Mouse (Mus musculus): ENCODE results near the gene Rassf1. TPM values are rescaled to one million over a fixed set of nuclear protein-coding genes. Genes with fewer than 3 reads are reported as not detected.

Gene Rassf1
- polyA plus RNA-seq, 1 experiment from 2014 or later, result 37.0 TPM

DNA sequence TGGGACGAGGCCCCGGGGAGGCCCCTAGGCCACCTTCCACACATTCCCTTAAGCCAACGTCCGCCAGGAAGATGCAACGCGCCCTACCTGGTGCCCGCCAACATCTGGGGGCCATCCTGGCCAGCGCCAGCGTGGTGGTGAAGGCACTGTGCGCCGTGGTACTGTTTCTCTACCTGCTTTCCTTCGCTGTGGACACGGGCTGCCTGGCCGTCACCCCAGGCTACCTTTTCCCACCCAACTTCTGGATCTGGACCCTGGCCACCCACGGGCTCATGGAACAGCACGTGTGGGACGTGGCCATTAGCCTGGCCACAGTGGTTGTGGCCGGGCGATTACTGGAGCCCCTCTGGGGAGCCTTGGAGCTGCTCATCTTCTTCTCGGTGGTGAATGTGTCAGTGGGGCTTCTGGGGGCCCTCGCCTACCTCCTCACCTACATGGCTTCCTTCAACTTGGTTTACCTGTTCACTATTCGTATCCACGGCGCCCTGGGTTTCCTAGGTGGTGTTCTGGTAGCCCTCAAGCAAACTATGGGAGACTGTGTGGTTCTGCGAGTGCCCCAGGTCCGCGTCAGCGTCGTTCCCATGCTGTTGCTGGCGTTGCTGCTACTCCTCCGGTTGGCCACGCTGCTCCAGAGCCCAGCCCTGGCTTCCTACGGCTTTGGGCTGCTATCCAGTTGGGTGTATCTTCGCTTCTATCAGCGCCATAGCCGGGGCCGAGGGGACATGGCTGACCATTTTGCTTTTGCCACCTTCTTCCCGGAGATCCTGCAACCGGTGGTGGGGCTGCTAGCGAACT is 16.8 kb upstream of the Rassf1 start:
- Histone ChIP-seq H3K9me3 (ENCODE audit: control insufficient read depth, low read length) (no peaks in the 10 kb centered on the region), H3K4me2 (peak overlapping the region; percentile 98), H3K4me1 (replicated peaks; ENCODE audit: control insufficient read depth, insufficient read depth, low read length) (peaks cover 22% of the 10 kb centered on the region), H3K9ac (ENCODE audit: low read depth, low read length) (peak overlapping the region; percentile 94), H3K4me3 (ENCODE audit: low read depth, low read length) (peak overlapping the region; percentile 83), H3K36me3 (ENCODE audit: control insufficient read depth, insufficient read depth, low read length) (peaks cover 25% of the 10 kb centered on the region), H3K27me3 (replicated peaks; ENCODE audit: control insufficient read depth, insufficient read depth, low read length) (no peaks in the 10 kb centered on the region), H3K27ac (ENCODE audit: low read depth, low read length) (peak overlapping the region; percentile 76)
- under 1% methylated on average over 40 of the region's 40 CpGs for WGBS
- DNase-seq (ENCODE audit: low spot score) (no peak), ATAC-seq (replicated peaks; ENCODE audit: low FRiP score) (peak; percentile 28)

DNA sequence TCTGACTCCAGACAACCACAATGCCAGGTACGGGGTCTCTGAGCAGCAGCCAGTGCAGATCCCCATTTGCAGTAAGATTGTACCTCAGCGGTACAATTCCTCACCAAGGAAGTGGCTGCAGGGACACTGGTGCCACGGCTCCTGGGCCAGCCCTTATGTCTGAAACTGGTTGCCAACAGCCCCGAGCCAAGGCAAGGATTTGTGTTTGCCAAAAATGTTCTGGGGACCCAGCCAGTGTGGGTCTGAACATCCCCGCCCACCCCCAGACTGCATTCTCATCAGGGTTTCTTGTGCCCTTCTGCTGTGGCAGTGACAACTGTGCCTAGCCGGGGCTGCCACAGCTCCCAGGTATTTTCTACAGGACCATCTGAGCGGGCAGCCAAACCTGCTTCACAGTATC is 13.1 kb upstream of the Rassf1 start:
- ATAC-seq (replicated peaks; ENCODE audit: low FRiP score) (no peak), DNase-seq (ENCODE audit: low spot score) (no peak)
- no peak overlapping the region for H3K4me3 ChIP-seq (ENCODE audit: low read depth, low read length)
- peaks cover 34% of the 10 kb centered on the region for H3K4me1 ChIP-seq (replicated peaks; ENCODE audit: control insufficient read depth, insufficient read depth, low read length)
- H3K27ac ChIP-seq (ENCODE audit: low read depth, low read length), result no peak overlapping the region
- no peak overlapping the region for H3K4me2 ChIP-seq
- H3K36me3 ChIP-seq (ENCODE audit: control insufficient read depth, insufficient read depth, low read length), result peaks cover 28% of the 10 kb centered on the region
- H3K27me3 ChIP-seq (replicated peaks; ENCODE audit: control insufficient read depth, insufficient read depth, low read length), result no peaks in the 10 kb centered on the region
- no peaks in the 10 kb centered on the region for H3K9me3 ChIP-seq (ENCODE audit: control insufficient read depth, low read length)
- no peak overlapping the region for H3K9ac ChIP-seq (ENCODE audit: low read depth, low read length)
- 91% methylated on average over 7 of the region's 7 CpGs for WGBS

DNA sequence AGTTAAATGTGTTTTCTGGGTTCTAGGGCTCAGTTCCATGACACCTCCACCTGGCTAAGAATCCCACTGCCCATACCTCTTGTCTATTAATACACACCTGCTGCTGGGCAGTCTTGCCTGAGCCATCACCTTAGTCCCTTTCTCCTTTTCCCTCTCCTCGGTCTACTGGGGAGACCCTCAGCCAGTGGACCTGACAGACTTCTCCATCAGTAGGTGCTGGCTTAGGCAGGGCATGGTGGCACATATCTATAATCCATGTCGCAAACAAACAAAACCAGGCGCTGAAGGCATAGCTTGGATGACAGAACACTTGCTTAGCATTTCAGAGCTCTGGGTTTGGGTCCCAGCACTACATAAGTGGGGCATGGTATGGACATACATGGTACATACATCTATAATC is 12.6 kb upstream of the Rassf1 start:
- Histone ChIP-seq H3K36me3 (ENCODE audit: control insufficient read depth, insufficient read depth, low read length) (peaks cover 28% of the 10 kb centered on the region), H3K4me1 (replicated peaks; ENCODE audit: control insufficient read depth, insufficient read depth, low read length) (peaks cover 34% of the 10 kb centered on the region), H3K4me2 (no peak overlapping the region), H3K27me3 (replicated peaks; ENCODE audit: control insufficient read depth, insufficient read depth, low read length) (no peaks in the 10 kb centered on the region), H3K27ac (ENCODE audit: low read depth, low read length) (no peak overlapping the region), H3K9ac (ENCODE audit: low read depth, low read length) (no peak overlapping the region), H3K9me3 (ENCODE audit: control insufficient read depth, low read length) (no peaks in the 10 kb centered on the region), H3K4me3 (ENCODE audit: low read depth, low read length) (no peak overlapping the region)
- WGBS, result 91% methylated on average over 3 of the region's 3 CpGs
- ATAC-seq (replicated peaks; ENCODE audit: low FRiP score), result no peak
- no peak for DNase-seq (ENCODE audit: low spot score)

DNA sequence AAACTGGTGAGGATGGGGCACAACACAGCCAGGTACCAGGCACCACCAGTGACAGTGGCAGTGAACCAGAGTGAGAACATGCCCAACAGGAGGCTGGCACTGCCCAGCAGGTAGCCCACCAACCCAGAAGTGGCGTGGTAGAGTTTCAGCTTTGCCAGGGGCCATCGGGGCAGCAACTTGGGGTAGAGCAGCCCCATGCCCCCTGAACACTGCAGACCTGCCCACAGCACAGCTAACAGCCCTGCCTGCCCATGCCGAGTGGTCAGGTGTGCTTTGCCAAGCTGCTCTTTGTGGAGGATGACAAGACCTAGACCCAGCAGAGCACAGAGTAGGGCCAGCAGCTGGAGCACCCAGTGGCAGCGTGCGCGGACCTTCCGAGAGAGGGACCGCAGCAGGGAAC is 11.4 kb upstream of the Rassf1 start:
- Histone ChIP-seq H3K4me1 (replicated peaks; ENCODE audit: control insufficient read depth, insufficient read depth, low read length) (peaks cover 34% of the 10 kb centered on the region), H3K4me3 (ENCODE audit: low read depth, low read length) (no peak overlapping the region), H3K27ac (ENCODE audit: low read depth, low read length) (no peak overlapping the region), H3K36me3 (ENCODE audit: control insufficient read depth, insufficient read depth, low read length) (peaks cover 36% of the 10 kb centered on the region), H3K9ac (ENCODE audit: low read depth, low read length) (no peak overlapping the region), H3K27me3 (replicated peaks; ENCODE audit: control insufficient read depth, insufficient read depth, low read length) (no peaks in the 10 kb centered on the region), H3K9me3 (ENCODE audit: control insufficient read depth, low read length) (no peaks in the 10 kb centered on the region), H3K4me2 (no peak overlapping the region; the same call in 1 of the 2 replicates)
- 90% methylated on average over 8 of the region's 8 CpGs for WGBS
- DNase-seq (ENCODE audit: low spot score) (no peak), ATAC-seq (replicated peaks; ENCODE audit: low FRiP score) (no peak)

DNA sequence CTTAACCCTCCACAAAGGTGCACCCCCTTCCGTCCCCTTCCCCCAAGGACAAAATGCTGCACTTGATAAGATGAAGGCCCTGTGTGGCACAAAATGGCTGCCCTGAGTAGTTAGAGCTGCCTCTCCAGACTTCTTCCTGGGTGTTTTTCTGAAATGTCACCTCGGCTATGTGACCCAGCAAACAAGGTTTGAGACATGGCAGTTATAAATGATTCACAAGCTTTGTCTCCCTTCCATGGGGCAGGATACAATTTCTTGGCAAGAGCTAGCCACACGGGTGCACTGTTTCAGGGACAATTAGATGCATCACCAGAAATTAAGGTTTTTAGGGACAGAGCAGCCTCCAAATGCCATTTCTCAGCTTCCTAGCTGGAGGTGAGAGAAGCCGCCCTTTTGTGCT is 10.9 kb upstream of the Rassf1 start:
- peaks cover 36% of the 10 kb centered on the region for H3K36me3 ChIP-seq (ENCODE audit: control insufficient read depth, insufficient read depth, low read length)
- no peak overlapping the region for H3K9ac ChIP-seq (ENCODE audit: low read depth, low read length)
- no peak for DNase-seq (ENCODE audit: low spot score)
- no peaks in the 10 kb centered on the region for H3K9me3 ChIP-seq (ENCODE audit: control insufficient read depth, low read length)
- H3K4me3 ChIP-seq (ENCODE audit: low read depth, low read length), result no peak overlapping the region
- no peak for ATAC-seq (replicated peaks; ENCODE audit: low FRiP score)
- no peak overlapping the region for H3K27ac ChIP-seq (ENCODE audit: low read depth, low read length)
- no peaks in the 10 kb centered on the region for H3K27me3 ChIP-seq (replicated peaks; ENCODE audit: control insufficient read depth, insufficient read depth, low read length)
- H3K4me1 ChIP-seq (replicated peaks; ENCODE audit: control insufficient read depth, insufficient read depth, low read length), result peaks cover 31% of the 10 kb centered on the region
- WGBS, result 74% methylated on average over 4 of the region's 4 CpGs
- no peak overlapping the region; the same call in 1 of the 2 replicates for H3K4me2 ChIP-seq

DNA sequence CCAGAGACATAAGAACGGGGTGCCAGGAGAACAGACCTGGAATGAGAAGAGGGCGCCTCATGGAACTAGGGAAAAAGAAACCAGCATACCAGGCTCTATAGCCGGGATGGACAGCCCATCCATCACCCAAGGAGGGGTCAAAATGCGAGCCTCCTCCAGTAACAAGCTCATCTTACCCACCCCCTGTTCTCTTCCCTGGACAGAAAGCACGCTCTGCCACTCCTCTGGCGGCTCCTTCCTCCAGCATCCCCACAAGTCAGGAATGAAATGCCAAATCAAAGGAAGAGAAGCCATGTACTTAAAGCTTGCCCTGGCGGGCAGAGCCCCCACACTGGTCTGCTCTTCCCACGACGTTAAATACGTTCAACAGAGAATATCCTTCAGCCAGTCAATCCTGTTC is 10.3 kb upstream of the Rassf1 start:
- Histone ChIP-seq H3K4me2 (peak overlapping the region; percentile 97), H3K27me3 (replicated peaks; ENCODE audit: control insufficient read depth, insufficient read depth, low read length) (no peaks in the 10 kb centered on the region), H3K9me3 (ENCODE audit: control insufficient read depth, low read length) (no peaks in the 10 kb centered on the region), H3K27ac (ENCODE audit: low read depth, low read length) (no peak overlapping the region), H3K4me3 (ENCODE audit: low read depth, low read length) (peak overlapping the region; percentile 74), H3K36me3 (ENCODE audit: control insufficient read depth, insufficient read depth, low read length) (peaks cover 36% of the 10 kb centered on the region), H3K4me1 (replicated peaks; ENCODE audit: control insufficient read depth, insufficient read depth, low read length) (peaks cover 25% of the 10 kb centered on the region), H3K9ac (ENCODE audit: low read depth, low read length) (no peak overlapping the region)
- DNase-seq (ENCODE audit: low spot score) (no peak), ATAC-seq (replicated peaks; ENCODE audit: low FRiP score) (no peak)
- WGBS, result 42% methylated on average over 10 of the region's 10 CpGs

DNA sequence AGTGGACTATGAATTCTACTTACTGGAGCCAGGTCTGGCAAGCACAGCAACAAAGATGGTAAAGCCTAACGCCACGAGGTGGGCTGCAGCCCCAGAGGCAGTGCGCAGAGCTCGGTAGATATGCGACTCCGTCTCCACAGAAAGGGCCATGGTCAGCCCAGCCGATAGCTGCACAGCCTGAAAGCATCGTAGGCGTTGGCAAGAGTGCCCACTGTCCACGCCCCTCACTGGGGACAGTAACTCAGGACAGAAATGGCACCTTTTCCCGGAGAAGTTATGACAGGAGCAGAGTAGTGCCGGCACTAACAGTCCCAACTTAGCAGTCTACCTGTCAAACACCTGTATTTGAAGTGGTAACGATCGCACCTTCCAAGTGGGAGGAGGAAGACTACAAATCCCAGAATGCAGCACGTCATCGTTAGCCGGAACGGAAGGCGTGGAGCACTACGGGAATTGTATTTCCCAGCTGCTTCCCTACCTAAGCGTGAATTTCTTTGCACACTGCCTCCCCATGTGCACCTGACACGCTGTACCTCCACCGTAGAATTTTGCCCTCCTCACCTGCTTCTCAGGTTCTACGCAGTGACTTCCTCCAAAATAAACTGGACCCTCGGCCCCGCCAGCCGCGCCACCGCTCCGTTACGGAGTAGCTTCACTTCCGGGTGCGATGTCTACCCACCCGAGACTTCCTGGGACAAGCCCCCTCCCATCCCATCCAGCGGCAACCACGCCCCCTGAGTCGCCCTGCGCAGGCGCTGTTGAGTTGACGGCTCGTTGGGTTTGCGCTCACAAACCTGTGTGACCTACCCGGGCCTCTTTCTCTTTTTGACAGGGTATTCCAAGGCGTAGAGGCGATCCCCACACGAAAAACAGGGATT is 9.6 kb upstream of the Rassf1 start, which contains the start of the genes Cyb561d2 and Nprl2:
TSS of gene Cyb561d2 (minus strand) at position 720 of the 878 bp plus-strand sequence.
TSS of gene Nprl2 (plus strand) at position 753 of the 878 bp plus-strand sequence.
- H3K9me3 ChIP-seq (ENCODE audit: control insufficient read depth, low read length), result no peaks in the 10 kb centered on the region
- H3K9ac ChIP-seq (ENCODE audit: low read depth, low read length), result peak within 1 kb of the TSS; percentile 75
- peak; percentile 96 for DNase-seq (ENCODE audit: low spot score)
- peak within 1 kb of the TSS; percentile 26 for H3K27ac ChIP-seq (ENCODE audit: low read depth, low read length)
- H3K4me1 ChIP-seq (replicated peaks; ENCODE audit: control insufficient read depth, insufficient read depth, low read length), result peaks cover 20% of the 10 kb centered on the region
- under 1% methylated on average over 46 of the region's 46 CpGs for WGBS
- peak within 1 kb of the TSS; percentile 74 for H3K4me3 ChIP-seq (ENCODE audit: low read depth, low read length)
- H3K4me2 ChIP-seq, result peak within 1 kb of the TSS; percentile 97
- H3K36me3 ChIP-seq (ENCODE audit: control insufficient read depth, insufficient read depth, low read length), result peaks cover 35% of the 10 kb centered on the region
- ATAC-seq (replicated peaks; ENCODE audit: low FRiP score), result peak; percentile 86
- no peaks in the 10 kb centered on the region for H3K27me3 ChIP-seq (replicated peaks; ENCODE audit: control insufficient read depth, insufficient read depth, low read length)

DNA sequence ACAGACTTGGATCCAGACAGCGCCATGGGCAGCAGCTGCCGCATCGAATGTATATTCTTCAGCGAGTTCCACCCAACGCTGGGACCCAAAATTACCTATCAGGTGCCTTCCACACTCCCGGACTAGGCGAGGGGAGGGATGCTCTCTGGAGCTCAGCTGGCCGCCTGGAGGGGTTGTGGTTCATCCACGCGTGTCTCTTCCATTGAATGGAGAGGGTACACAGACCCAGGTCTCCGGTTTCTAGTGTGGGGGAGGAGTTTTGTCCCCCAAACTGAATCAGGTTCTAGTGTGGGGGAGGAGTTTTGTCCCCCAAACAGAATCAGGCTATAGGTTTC is 9.0 kb upstream of the Rassf1 start:
- peak; percentile 3; the same call in 1 of the 2 replicates for ATAC-seq (replicated peaks; ENCODE audit: low FRiP score)
- Histone ChIP-seq H3K36me3 (ENCODE audit: control insufficient read depth, insufficient read depth, low read length) (peaks cover 31% of the 10 kb centered on the region), H3K4me2 (peak overlapping the region; percentile 97), H3K27ac (ENCODE audit: low read depth, low read length) (peak overlapping the region; percentile 26; the same call in 1 of the 2 replicates), H3K9ac (ENCODE audit: low read depth, low read length) (peak overlapping the region; percentile 75), H3K4me1 (replicated peaks; ENCODE audit: control insufficient read depth, insufficient read depth, low read length) (peaks cover 20% of the 10 kb centered on the region), H3K4me3 (ENCODE audit: low read depth, low read length) (peak overlapping the region; percentile 74), H3K9me3 (ENCODE audit: control insufficient read depth, low read length) (no peaks in the 10 kb centered on the region), H3K27me3 (replicated peaks; ENCODE audit: control insufficient read depth, insufficient read depth, low read length) (no peaks in the 10 kb centered on the region)
- DNase-seq (ENCODE audit: low spot score), result no peak
- 1% methylated on average over 11 of the region's 11 CpGs for WGBS

All from liver, embryonic 11.5 days (tissue).